Mouse (Mus musculus) kidney, adult 9 months (tissue): ENCODE measurements around the gene Tspan5.

Source experiments
- DNase-seq: peaks from one replicate; pipeline ENCODE4 v3.0.0; 2022

Tspan5 gene

GRCm38 (mm10) chr3:138741649-138742565, at the start of gene Tspan5:
Gene Tspan5 (plus strand): TSS chr3:138742195.
- DNase-seq = peak; percentile 56

GRCm38 (mm10) chr3:138692302-138692701, 49.7 kb upstream of the Tspan5 start:
- DNase-seq = no peak

- DNase-seq = peak; percentile 79
Measured at GRCm38 (mm10) chr3:138703399-138703798, 38.6 kb upstream of the Tspan5 start.

- no peak for DNase-seq
Measured at GRCm38 (mm10) chr3:138704469-138704868, 37.5 kb upstream of the Tspan5 start.

GRCm38 (mm10) chr3:138705875-138706274, 36.1 kb upstream of the Tspan5 start:
- no peak for DNase-seq

GRCm38 (mm10) chr3:138709183-138709582, 32.8 kb upstream of the Tspan5 start:
- no peak for DNase-seq

GRCm38 (mm10) chr3:138711971-138712370, 30.0 kb upstream of the Tspan5 start:
- DNase-seq = no peak

- DNase-seq = no peak
Measured at GRCm38 (mm10) chr3:138712452-138713140, 29.4 kb upstream of the Tspan5 start.

GRCm38 (mm10) chr3:138713141-138713540, 28.9 kb upstream of the Tspan5 start:
- DNase-seq = no peak

GRCm38 (mm10) chr3:138714788-138715187, 27.2 kb upstream of the Tspan5 start:
- no peak for DNase-seq

- DNase-seq = no peak
Measured at GRCm38 (mm10) chr3:138715212-138715611, 26.8 kb upstream of the Tspan5 start.

- DNase-seq = no peak
Measured at GRCm38 (mm10) chr3:138717040-138717439, 25.0 kb upstream of the Tspan5 start.

GRCm38 (mm10) chr3:138722152-138722551, 19.8 kb upstream of the Tspan5 start:
- DNase-seq = no peak

GRCm38 (mm10) chr3:138727571-138727970, 14.4 kb upstream of the Tspan5 start:
- no peak for DNase-seq

GRCm38 (mm10) chr3:138728840-138729239, 13.2 kb upstream of the Tspan5 start:
- DNase-seq = no peak

- DNase-seq = no peak
Measured at GRCm38 (mm10) chr3:138730812-138731211, 11.2 kb upstream of the Tspan5 start.

- no peak for DNase-seq
Measured at GRCm38 (mm10) chr3:138735760-138736159, 6.2 kb upstream of the Tspan5 start.

GRCm38 (mm10) chr3:138739150-138739700, 2.8 kb upstream of the Tspan5 start:
- DNase-seq = peak; percentile 19

- no peak for DNase-seq
Measured at GRCm38 (mm10) chr3:138740291-138740690, 1.7 kb upstream of the Tspan5 start.

GRCm38 (mm10) chr3:138740843-138741540, 1.0 kb upstream of the Tspan5 start:
- no peak for DNase-seq

- no peak for DNase-seq
Measured at GRCm38 (mm10) chr3:138742566-138742930, 553 bp downstream of the Tspan5 start.

- DNase-seq = peak; percentile 70
Measured at GRCm38 (mm10) chr3:138743061-138743671, 1.2 kb downstream of the Tspan5 start.
